Mouse (Mus musculus): ENCODE results near the gene Ints11. TPM values are rescaled to one million over a fixed set of nuclear protein-coding genes. Genes with fewer than 3 reads are reported as not detected.

The Ints11 gene
- polyA plus RNA-seq, 1 experiment from 2014 or later = 73.1 TPM

DNA sequence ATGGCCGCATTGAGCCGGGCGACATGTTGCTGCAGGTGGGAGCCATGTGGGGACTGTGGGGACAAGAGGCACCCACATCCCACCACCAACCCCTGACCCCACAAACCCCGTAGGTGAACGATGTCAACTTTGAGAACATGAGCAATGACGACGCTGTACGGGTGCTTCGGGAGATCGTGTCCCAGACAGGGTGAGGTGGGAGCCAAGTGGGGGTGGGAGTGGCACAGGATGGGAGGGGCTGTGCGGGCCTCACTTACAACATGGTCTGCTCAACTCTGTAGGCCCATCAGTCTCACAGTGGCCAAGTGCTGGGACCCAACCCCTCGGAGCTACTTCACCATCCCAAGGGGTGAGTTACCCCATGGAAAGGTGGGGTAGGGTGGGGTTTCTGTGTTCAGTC lies 14.4 kb upstream of the Ints11 start:
- Histone ChIP-seq H3K4me1 (ENCODE audit: control insufficient read depth, insufficient read depth, low read length) (no peaks in the 10 kb centered on the region), H3K4me2 (replicated peaks; ENCODE audit: low read depth, low read length) (no peak overlapping the region), H3K27me3 (ENCODE audit: control insufficient read depth, insufficient read depth, low read length) (no peaks in the 10 kb centered on the region), H3K9ac (ENCODE audit: low read depth, low read length) (no peak overlapping the region), H3K36me3 (ENCODE audit: control insufficient read depth, insufficient read depth, low read length) (peaks cover 45% of the 10 kb centered on the region), H3K4me3 (ENCODE audit: low read length) (no peak overlapping the region), H3K9me3 (ENCODE audit: control insufficient read depth, low read length) (no peaks in the 10 kb centered on the region), H3K27ac (ENCODE audit: low read depth, low read length) (no peak overlapping the region)
- no peak for ATAC-seq (ENCODE audit: low FRiP score, low TSS enrichment)
- 94% methylated on average over 12 of the region's 12 CpGs for WGBS

DNA sequence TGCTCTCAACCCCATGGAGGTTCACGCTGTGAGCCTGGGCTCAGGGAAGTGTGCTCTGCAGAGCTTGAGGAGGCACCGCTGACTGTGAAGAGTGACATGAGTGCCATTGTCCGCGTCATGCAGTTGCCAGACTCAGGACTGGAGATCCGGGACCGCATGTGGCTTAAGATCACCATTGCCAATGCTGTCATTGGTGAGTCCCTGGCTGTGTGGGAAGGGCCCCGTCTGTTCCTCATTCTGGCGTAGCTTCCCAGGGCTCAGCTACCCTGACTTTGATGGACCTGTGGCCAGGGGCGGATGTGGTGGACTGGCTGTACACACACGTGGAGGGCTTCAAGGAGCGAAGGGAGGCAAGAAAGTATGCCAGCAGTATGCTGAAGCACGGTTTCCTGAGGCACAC lies 13.3 kb upstream of the Ints11 start:
- Histone ChIP-seq H3K4me2 (replicated peaks; ENCODE audit: low read depth, low read length) (no peak overlapping the region), H3K9ac (ENCODE audit: low read depth, low read length) (no peak overlapping the region), H3K4me1 (ENCODE audit: control insufficient read depth, insufficient read depth, low read length) (no peaks in the 10 kb centered on the region), H3K27ac (ENCODE audit: low read depth, low read length) (no peak overlapping the region), H3K27me3 (ENCODE audit: control insufficient read depth, insufficient read depth, low read length) (no peaks in the 10 kb centered on the region), H3K4me3 (ENCODE audit: low read length) (no peak overlapping the region), H3K9me3 (ENCODE audit: control insufficient read depth, low read length) (no peaks in the 10 kb centered on the region), H3K36me3 (ENCODE audit: control insufficient read depth, insufficient read depth, low read length) (peaks cover 45% of the 10 kb centered on the region)
- 96% methylated on average over 12 of the region's 12 CpGs for WGBS
- no peak for ATAC-seq (ENCODE audit: low FRiP score, low TSS enrichment)

DNA sequence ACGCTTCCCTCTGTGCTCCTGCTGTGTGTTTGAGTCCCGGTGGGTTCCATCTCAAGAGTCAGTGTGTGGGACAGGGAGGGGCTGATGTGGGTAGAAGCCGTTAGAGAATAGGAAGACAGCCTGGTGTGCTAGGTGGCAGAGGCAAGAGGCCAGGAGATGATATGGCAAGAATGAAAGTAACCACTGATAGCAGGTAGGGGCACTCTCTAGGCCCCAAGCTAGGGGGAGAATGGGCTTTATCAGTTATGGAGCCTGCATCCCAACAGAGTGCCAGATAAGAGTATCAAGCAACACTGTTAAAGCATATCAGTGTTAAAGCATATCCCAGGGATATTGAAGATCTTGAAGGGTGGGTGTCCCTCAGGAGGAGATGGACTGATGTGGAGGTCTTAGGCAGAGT lies 12.5 kb upstream of the Ints11 start:
- Histone ChIP-seq H3K4me2 (replicated peaks; ENCODE audit: low read depth, low read length) (no peak overlapping the region), H3K9me3 (ENCODE audit: control insufficient read depth, low read length) (no peaks in the 10 kb centered on the region), H3K4me1 (ENCODE audit: control insufficient read depth, insufficient read depth, low read length) (no peaks in the 10 kb centered on the region), H3K4me3 (ENCODE audit: low read length) (no peak overlapping the region), H3K36me3 (ENCODE audit: control insufficient read depth, insufficient read depth, low read length) (peaks cover 45% of the 10 kb centered on the region), H3K9ac (ENCODE audit: low read depth, low read length) (no peak overlapping the region), H3K27ac (ENCODE audit: low read depth, low read length) (no peak overlapping the region), H3K27me3 (ENCODE audit: control insufficient read depth, insufficient read depth, low read length) (no peaks in the 10 kb centered on the region)
- ATAC-seq (ENCODE audit: low FRiP score, low TSS enrichment) = no peak
- WGBS = 80% methylated on average over 3 of the region's 3 CpGs

DNA sequence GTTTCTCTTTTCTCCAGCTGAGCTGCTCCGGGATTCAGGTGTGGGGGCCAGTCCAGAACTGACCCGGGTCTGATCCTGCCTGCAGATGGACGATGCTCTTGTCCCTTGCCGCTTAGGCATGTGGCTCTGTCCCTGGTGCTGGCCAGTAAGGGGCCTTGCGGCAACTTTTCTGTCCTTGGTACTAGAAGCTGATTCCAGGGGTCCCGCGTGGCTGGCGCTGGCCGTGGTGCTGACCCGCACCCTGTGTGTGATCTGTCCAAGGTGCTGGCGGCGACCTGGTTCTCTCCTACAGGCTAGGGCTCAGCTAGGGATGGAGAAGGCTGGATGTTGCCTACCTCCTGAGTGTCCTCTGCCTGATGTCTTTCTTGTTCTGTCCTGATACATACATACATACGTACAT lies 10.0 kb upstream of the Ints11 start:
- Histone ChIP-seq H3K36me3 (ENCODE audit: control insufficient read depth, insufficient read depth, low read length) (peaks cover 44% of the 10 kb centered on the region), H3K9me3 (ENCODE audit: control insufficient read depth, low read length) (no peaks in the 10 kb centered on the region)

DNA sequence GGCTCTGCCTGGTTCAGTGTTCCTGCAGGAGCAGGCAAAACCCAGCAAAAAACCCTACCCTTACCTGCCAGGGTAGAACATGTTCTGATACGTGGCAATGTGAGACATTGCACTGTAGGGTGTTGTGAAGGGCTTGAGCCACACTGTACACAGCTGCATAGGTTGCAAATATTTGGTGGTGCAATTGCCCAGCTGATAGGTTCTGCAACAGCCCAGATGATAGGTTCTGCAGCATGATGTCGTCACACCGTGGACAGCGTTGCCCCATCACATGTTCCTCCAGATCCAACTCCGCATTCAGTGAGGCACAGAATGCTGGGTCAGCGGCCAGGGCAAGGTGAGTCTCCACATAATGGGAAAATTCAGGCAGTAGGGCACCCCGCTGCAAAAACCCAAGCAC lies 7.6 kb upstream of the Ints11 start:
- no peak overlapping the region for H3K4me2 ChIP-seq (replicated peaks; ENCODE audit: low read depth, low read length)
- 89% methylated on average over 7 of the region's 7 CpGs for WGBS
- no peak overlapping the region for H3K4me3 ChIP-seq (ENCODE audit: low read length)
- H3K27me3 ChIP-seq (ENCODE audit: control insufficient read depth, insufficient read depth, low read length) = no peaks in the 10 kb centered on the region
- peaks cover 41% of the 10 kb centered on the region for H3K36me3 ChIP-seq (ENCODE audit: control insufficient read depth, insufficient read depth, low read length)
- no peak overlapping the region for H3K9ac ChIP-seq (ENCODE audit: low read depth, low read length)
- no peaks in the 10 kb centered on the region for H3K9me3 ChIP-seq (ENCODE audit: control insufficient read depth, low read length)
- H3K4me1 ChIP-seq (ENCODE audit: control insufficient read depth, insufficient read depth, low read length) = no peaks in the 10 kb centered on the region
- H3K27ac ChIP-seq (ENCODE audit: low read depth, low read length) = no peak overlapping the region
- ATAC-seq (ENCODE audit: low FRiP score, low TSS enrichment) = no peak

More for the DNA sequence above, 10.0 kb upstream of the Ints11 start:
- H3K27ac ChIP-seq (ENCODE audit: low read depth, low read length) = no peak overlapping the region
- no peak overlapping the region for H3K4me3 ChIP-seq (ENCODE audit: low read length)
- no peaks in the 10 kb centered on the region for H3K27me3 ChIP-seq (ENCODE audit: control insufficient read depth, insufficient read depth, low read length)
- ATAC-seq (ENCODE audit: low FRiP score, low TSS enrichment) = peak; percentile 74
- no peaks in the 10 kb centered on the region for H3K4me1 ChIP-seq (ENCODE audit: control insufficient read depth, insufficient read depth, low read length)
- H3K4me2 ChIP-seq (replicated peaks; ENCODE audit: low read depth, low read length) = no peak overlapping the region
- no peak overlapping the region for H3K9ac ChIP-seq (ENCODE audit: low read depth, low read length)
- 13% methylated on average over 13 of the region's 13 CpGs for WGBS

DNA sequence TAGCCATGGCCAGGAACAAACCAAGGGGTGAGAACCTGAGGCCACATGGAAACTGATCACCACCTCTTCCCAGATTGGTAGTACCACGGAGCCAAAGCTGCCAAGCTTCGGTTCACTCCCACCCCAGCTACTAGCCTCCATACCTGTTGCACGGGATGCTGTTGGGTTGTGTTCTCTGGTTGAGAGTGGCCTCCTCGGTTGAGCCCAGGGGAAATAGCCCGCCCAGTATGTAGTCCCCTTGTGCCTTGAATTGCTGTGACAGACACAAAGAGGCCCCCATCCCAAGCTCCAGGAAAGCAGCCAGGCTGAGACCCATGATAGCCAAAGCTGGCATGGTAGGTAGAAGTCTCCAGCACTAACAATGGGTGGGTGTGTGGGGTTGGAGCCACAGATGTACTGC lies 6.3 kb upstream of the Ints11 start, which contains the start of gene Tas1r3:
Gene Tas1r3 (minus strand): TSS at position 362 of the 400 bp plus-strand sequence.
- no peak for ATAC-seq (ENCODE audit: low FRiP score, low TSS enrichment)
- Histone ChIP-seq H3K4me2 (replicated peaks; ENCODE audit: low read depth, low read length) (no peak within 1 kb of the TSS), H3K27me3 (ENCODE audit: control insufficient read depth, insufficient read depth, low read length) (no peaks in the 10 kb centered on the region), H3K4me3 (ENCODE audit: low read length) (no peak within 1 kb of the TSS), H3K36me3 (ENCODE audit: control insufficient read depth, insufficient read depth, low read length) (peaks cover 36% of the 10 kb centered on the region), H3K27ac (ENCODE audit: low read depth, low read length) (no peak within 1 kb of the TSS), H3K9ac (ENCODE audit: low read depth, low read length) (no peak within 1 kb of the TSS), H3K9me3 (ENCODE audit: control insufficient read depth, low read length) (no peaks in the 10 kb centered on the region), H3K4me1 (ENCODE audit: control insufficient read depth, insufficient read depth, low read length) (no peaks in the 10 kb centered on the region)
- WGBS = 81% methylated on average over 5 of the region's 5 CpGs

DNA sequence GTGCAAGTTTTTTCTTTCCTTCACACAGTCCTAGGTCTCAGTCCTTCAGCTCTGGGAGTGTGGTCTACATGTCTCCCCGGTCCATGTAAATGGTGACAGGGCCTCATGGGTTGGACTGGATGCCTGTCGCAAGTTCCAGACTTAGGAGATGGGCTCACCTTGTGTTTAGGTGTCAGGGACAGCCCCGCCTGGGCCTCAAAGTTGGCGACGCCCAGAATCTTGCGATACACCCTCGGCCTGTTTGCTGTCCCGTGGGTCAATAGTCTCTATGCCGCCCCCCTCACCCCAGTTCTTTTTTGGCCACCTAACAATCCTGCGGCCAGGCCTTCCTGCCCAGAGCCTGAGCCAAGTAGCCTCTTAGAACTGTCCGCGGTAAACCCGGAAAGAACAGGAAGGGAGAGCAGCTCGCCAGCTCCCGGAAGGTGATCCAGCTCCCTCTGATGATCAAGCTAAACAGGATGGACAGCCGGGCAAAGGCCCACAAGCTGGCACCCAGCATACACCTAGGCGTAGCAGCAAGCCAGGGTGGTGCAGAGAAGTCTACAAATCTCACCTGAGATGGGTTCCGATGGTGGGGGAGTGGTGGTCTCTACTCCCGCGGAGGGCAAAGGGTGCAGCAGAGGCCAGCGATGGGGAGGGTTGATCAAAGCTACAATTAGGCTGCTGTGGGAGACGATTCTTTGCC lies 590 bp upstream of the Ints11 start:
- WGBS = 7% methylated on average over 22 of the region's 22 CpGs
- Histone ChIP-seq H3K36me3 (ENCODE audit: control insufficient read depth, insufficient read depth, low read length) (peaks cover 40% of the 10 kb centered on the region), H3K27ac (ENCODE audit: low read depth, low read length) (no peak overlapping the region), H3K27me3 (ENCODE audit: control insufficient read depth, insufficient read depth, low read length) (no peaks in the 10 kb centered on the region), H3K4me2 (replicated peaks; ENCODE audit: low read depth, low read length) (peak overlapping the region; percentile 86), H3K4me3 (ENCODE audit: low read length) (peak overlapping the region; percentile 73), H3K4me1 (ENCODE audit: control insufficient read depth, insufficient read depth, low read length) (peaks cover 5% of the 10 kb centered on the region), H3K9me3 (ENCODE audit: control insufficient read depth, low read length) (no peaks in the 10 kb centered on the region), H3K9ac (ENCODE audit: low read depth, low read length) (peak overlapping the region; percentile 83)
- ATAC-seq (ENCODE audit: low FRiP score, low TSS enrichment) = peak; percentile 61

DNA sequence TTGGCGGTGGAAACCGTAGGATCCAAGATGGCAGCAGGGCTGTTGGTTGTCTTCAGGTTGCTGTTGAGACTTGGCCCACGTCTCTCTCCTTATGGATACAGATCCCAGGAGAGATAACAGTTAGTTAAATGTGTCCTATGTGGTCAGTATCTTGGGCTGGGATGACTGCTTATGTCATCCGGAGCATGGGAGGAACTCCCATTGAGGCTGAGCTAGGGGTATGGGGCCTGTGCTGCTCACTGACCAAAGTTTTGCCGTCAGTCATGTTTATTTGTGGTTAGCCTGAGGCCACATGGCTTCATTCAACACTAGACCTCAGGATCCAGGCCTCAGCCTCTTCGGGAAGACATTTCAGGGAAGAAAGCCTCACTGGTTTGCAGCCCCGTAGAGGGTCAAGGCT lies 2.1 kb downstream of the Ints11 start:
- no peak overlapping the region for H3K27ac ChIP-seq (ENCODE audit: low read depth, low read length)
- peaks cover 46% of the 10 kb centered on the region for H3K36me3 ChIP-seq (ENCODE audit: control insufficient read depth, insufficient read depth, low read length)
- whole genome bisulfite sequencing = 91% methylated on average over 7 of the region's 7 CpGs
- H3K9me3 ChIP-seq (ENCODE audit: control insufficient read depth, low read length) = no peaks in the 10 kb centered on the region
- no peaks in the 10 kb centered on the region for H3K27me3 ChIP-seq (ENCODE audit: control insufficient read depth, insufficient read depth, low read length)
- H3K4me2 ChIP-seq (replicated peaks; ENCODE audit: low read depth, low read length) = no peak overlapping the region
- no peak for ATAC-seq (ENCODE audit: low FRiP score, low TSS enrichment)
- peaks cover 5% of the 10 kb centered on the region for H3K4me1 ChIP-seq (ENCODE audit: control insufficient read depth, insufficient read depth, low read length)
- no peak overlapping the region for H3K9ac ChIP-seq (ENCODE audit: low read depth, low read length)
- H3K4me3 ChIP-seq (ENCODE audit: low read length) = no peak overlapping the region

DNA sequence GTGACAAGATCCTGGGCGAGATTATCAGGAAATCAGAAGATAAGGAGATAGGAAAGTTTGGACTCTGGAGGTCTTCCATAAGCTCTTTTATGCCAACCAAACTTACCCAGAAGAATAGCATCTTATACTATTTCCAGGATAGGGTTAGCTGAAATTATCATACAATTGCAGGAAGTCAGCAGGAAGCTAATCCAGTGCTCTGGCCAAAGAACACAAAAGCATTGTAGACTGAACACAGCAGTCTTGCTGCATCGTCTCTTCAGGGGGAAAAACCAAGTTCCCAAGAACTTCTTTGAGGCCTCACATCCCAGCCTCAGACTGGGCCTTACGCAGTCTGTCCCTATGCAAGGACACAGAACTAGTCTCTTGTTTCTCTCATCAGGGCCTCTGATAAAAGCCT lies 14.2 kb downstream of the Ints11 start:
- Histone ChIP-seq H3K36me3 (ENCODE audit: control insufficient read depth, insufficient read depth, low read length) (peaks cover 49% of the 10 kb centered on the region), H3K4me1 (ENCODE audit: control insufficient read depth, insufficient read depth, low read length) (no peaks in the 10 kb centered on the region), H3K27ac (ENCODE audit: low read depth, low read length) (peak overlapping the region; percentile 20; the same call in 1 of the 2 replicates), H3K4me2 (replicated peaks; ENCODE audit: low read depth, low read length) (no peak overlapping the region), H3K4me3 (ENCODE audit: low read length) (no peak overlapping the region), H3K27me3 (ENCODE audit: control insufficient read depth, insufficient read depth, low read length) (no peaks in the 10 kb centered on the region), H3K9ac (ENCODE audit: low read depth, low read length) (no peak overlapping the region), H3K9me3 (ENCODE audit: control insufficient read depth, low read length) (no peaks in the 10 kb centered on the region)
- WGBS = 88% methylated on average over 3 of the region's 3 CpGs
- no peak for ATAC-seq (ENCODE audit: low FRiP score, low TSS enrichment)

All from kidney, embryonic 14.5 days (tissue).